Mouse (Mus musculus): Measurements from ENCODE around the gene Atp13a5. TPM values are rescaled to one million over a fixed set of nuclear protein-coding genes. Genes with fewer than 3 reads are reported as not detected.

The Atp13a5 gene
- polyA plus RNA-seq, 1 experiment: not detected

GRCm38 (mm10) chr16:29209605-29210411, 168.7 kb downstream of the Atp13a5 start, which contains the start of gene Hrasls:
Gene Hrasls (plus strand): TSS chr16:29209695.
- Histone ChIP-seq H3K9me3 (peaks cover 13% of the 10 kb centered on the region), H3K27me3 (replicated peaks) (peaks cover 8% of the 10 kb centered on the region), H3K4me1 (no peaks in the 10 kb centered on the region), H3K36me3 (replicated peaks; ENCODE audit: low read length) (no peaks in the 10 kb centered on the region), H3K4me3 (replicated peaks) (no peak within 1 kb of the TSS)
- no peak for TF ChIP-seq GATA1 (IDR thresholded peaks at IDR 0.05; ENCODE audit: borderline replicate concordance, low read length)
- TF ChIP-seq FLI1 (IDR thresholded peaks at IDR 0.05; ENCODE audit: low read length): no peak

- peaks cover 8% of the 10 kb centered on the region for H3K27me3 ChIP-seq (replicated peaks)
- H3K4me1 ChIP-seq: no peaks in the 10 kb centered on the region
- no peak overlapping the region for H3K4me3 ChIP-seq (replicated peaks)
- TF ChIP-seq FLI1 (IDR thresholded peaks at IDR 0.05; ENCODE audit: low read length) (no peak), GATA1 (IDR thresholded peaks at IDR 0.05; ENCODE audit: borderline replicate concordance, low read length) (no peak)
- no peaks in the 10 kb centered on the region for H3K36me3 ChIP-seq (replicated peaks; ENCODE audit: low read length)
- H3K9me3 ChIP-seq: peaks cover 13% of the 10 kb centered on the region
Measured at GRCm38 (mm10) chr16:29208841-29209240, 169.7 kb downstream of the Atp13a5 start.

- Histone ChIP-seq H3K9me3 (peaks cover 20% of the 10 kb centered on the region), H3K4me3 (replicated peaks) (no peak overlapping the region), H3K36me3 (replicated peaks; ENCODE audit: low read length) (no peaks in the 10 kb centered on the region), H3K4me1 (no peaks in the 10 kb centered on the region), H3K27me3 (replicated peaks) (peaks cover 6% of the 10 kb centered on the region)
- TF ChIP-seq FLI1 (IDR thresholded peaks at IDR 0.05; ENCODE audit: low read length): no peak
- no peak for TF ChIP-seq GATA1 (IDR thresholded peaks at IDR 0.05; ENCODE audit: borderline replicate concordance, low read length)
Measured at GRCm38 (mm10) chr16:29205581-29205980, 173.0 kb downstream of the Atp13a5 start.

- TF ChIP-seq GATA1 (IDR thresholded peaks at IDR 0.05; ENCODE audit: borderline replicate concordance, low read length) (no peak), FLI1 (IDR thresholded peaks at IDR 0.05; ENCODE audit: low read length) (no peak)
- Histone ChIP-seq H3K9me3 (peaks cover 19% of the 10 kb centered on the region), H3K36me3 (replicated peaks; ENCODE audit: low read length) (no peaks in the 10 kb centered on the region), H3K4me3 (replicated peaks) (no peak overlapping the region), H3K27me3 (replicated peaks) (peaks cover 3% of the 10 kb centered on the region), H3K4me1 (no peaks in the 10 kb centered on the region)
Measured at GRCm38 (mm10) chr16:29204875-29205274, 173.7 kb downstream of the Atp13a5 start.

GRCm38 (mm10) chr16:29201146-29201545, 177.4 kb downstream of the Atp13a5 start:
- Histone ChIP-seq H3K4me1 (no peaks in the 10 kb centered on the region), H3K36me3 (replicated peaks; ENCODE audit: low read length) (no peaks in the 10 kb centered on the region), H3K9me3 (peaks cover 28% of the 10 kb centered on the region), H3K27me3 (replicated peaks) (no peaks in the 10 kb centered on the region), H3K4me3 (replicated peaks) (no peak overlapping the region)
- TF ChIP-seq FLI1 (IDR thresholded peaks at IDR 0.05; ENCODE audit: low read length) (no peak), GATA1 (IDR thresholded peaks at IDR 0.05; ENCODE audit: borderline replicate concordance, low read length) (no peak)

- TF ChIP-seq FLI1 (IDR thresholded peaks at IDR 0.05; ENCODE audit: low read length) (no peak), GATA1 (IDR thresholded peaks at IDR 0.05; ENCODE audit: borderline replicate concordance, low read length) (no peak)
- Histone ChIP-seq H3K4me3 (replicated peaks) (no peak overlapping the region), H3K36me3 (replicated peaks; ENCODE audit: low read length) (no peaks in the 10 kb centered on the region), H3K4me1 (peaks cover under 1% of the 10 kb centered on the region; the same call in 1 of the 2 replicates), H3K9me3 (peaks cover 25% of the 10 kb centered on the region; the same call in 1 of the 2 replicates), H3K27me3 (replicated peaks) (no peaks in the 10 kb centered on the region)
Measured at GRCm38 (mm10) chr16:29198461-29198860, 180.1 kb downstream of the Atp13a5 start.

GRCm38 (mm10) chr16:29195156-29195555, 183.4 kb downstream of the Atp13a5 start:
- H3K36me3 ChIP-seq (replicated peaks; ENCODE audit: low read length): no peaks in the 10 kb centered on the region
- no peaks in the 10 kb centered on the region for H3K27me3 ChIP-seq (replicated peaks)
- TF ChIP-seq FLI1 (IDR thresholded peaks at IDR 0.05; ENCODE audit: low read length) (no peak), GATA1 (IDR thresholded peaks at IDR 0.05; ENCODE audit: borderline replicate concordance, low read length) (no peak)
- H3K4me1 ChIP-seq: peaks cover 8% of the 10 kb centered on the region; the same call in 1 of the 2 replicates
- H3K4me3 ChIP-seq (replicated peaks): no peak overlapping the region
- peaks cover 16% of the 10 kb centered on the region; the same call in 1 of the 2 replicates for H3K9me3 ChIP-seq

- H3K4me1 ChIP-seq: peaks cover 8% of the 10 kb centered on the region; the same call in 1 of the 2 replicates
- H3K9me3 ChIP-seq: peaks cover 5% of the 10 kb centered on the region; the same call in 1 of the 2 replicates
- no peak overlapping the region for H3K4me3 ChIP-seq (replicated peaks)
- no peaks in the 10 kb centered on the region for H3K36me3 ChIP-seq (replicated peaks; ENCODE audit: low read length)
- no peaks in the 10 kb centered on the region for H3K27me3 ChIP-seq (replicated peaks)
- no peak for TF ChIP-seq GATA1 (IDR thresholded peaks at IDR 0.05; ENCODE audit: borderline replicate concordance, low read length)
- TF ChIP-seq FLI1 (IDR thresholded peaks at IDR 0.05; ENCODE audit: low read length): no peak
Measured at GRCm38 (mm10) chr16:29193981-29194380, 184.6 kb downstream of the Atp13a5 start.

GRCm38 (mm10) chr16:29192911-29193310, 185.6 kb downstream of the Atp13a5 start:
- H3K4me3 ChIP-seq (replicated peaks): no peak overlapping the region
- no peaks in the 10 kb centered on the region for H3K36me3 ChIP-seq (replicated peaks; ENCODE audit: low read length)
- peaks cover 8% of the 10 kb centered on the region; the same call in 1 of the 2 replicates for H3K4me1 ChIP-seq
- no peaks in the 10 kb centered on the region for H3K27me3 ChIP-seq (replicated peaks)
- TF ChIP-seq GATA1 (IDR thresholded peaks at IDR 0.05; ENCODE audit: borderline replicate concordance, low read length) (no peak), FLI1 (IDR thresholded peaks at IDR 0.05; ENCODE audit: low read length) (no peak)
- no peaks in the 10 kb centered on the region for H3K9me3 ChIP-seq

Other genes with a start within 250 kb of the Atp13a5 start
- not detected in 2 replicates for gene Hrasls, start 169.0 kb downstream of the Atp13a5 start, polyA plus RNA-seq (2012; ENCODE audit: insufficient read depth, low replicate concordance)
- 0.16 TPM in 1 of 2 replicates, not detected in the other for gene Atp13a4, start 166.1 kb upstream of the Atp13a5 start, polyA plus RNA-seq (2012; ENCODE audit: insufficient read depth, low replicate concordance)
- gene Opa1, start 200.6 kb upstream of the Atp13a5 start, polyA plus RNA-seq (2012; ENCODE audit: insufficient read depth, low replicate concordance): 3.4 and 4.4 TPM in 2 replicates

Data from megakaryocyte, embryonic 14.5 days (primary cell).